Mouse (Mus musculus) liver, embryonic 13.5 days (tissue): ENCODE measurements around the gene Eif3i. TPM values are rescaled to one million over a fixed set of nuclear protein-coding genes. Genes with fewer than 3 reads are reported as not detected.

Experiments
- ATAC-seq: fragments of 200-750 bp; cut with Nextera tagmentation; 2 replicates; pipeline ENCODE4 v1.8.0; 2017; ENCODE audit warnings: low read depth, mild to moderate bottlenecking, moderate number of reproducible peaks, moderate library complexity
- DNase-seq: peaks from one replicate; pipeline ENCODE4 v3.0.0; 2022
- H3K27ac ChIP-seq: fragments of 300-500 bp; sonication (generic); 2 replicates; pipeline ENCODE4 v1.5.1; 2015; ENCODE audit warnings: moderate library complexity, mild to moderate bottlenecking, inconsistent platforms
- H3K27me3 ChIP-seq: fragments of 300-500 bp; sonication (generic); 2 replicates; pipeline ENCODE4 v1.6.1; 2015; ENCODE audit warnings: mild to moderate bottlenecking, inconsistent platforms
- H3K36me3 ChIP-seq: fragments of 300-500 bp; sonication (generic); 2 replicates; pipeline ENCODE4 v1.6.1; 2015; ENCODE audit warnings: mild to moderate bottlenecking, inconsistent platforms
- H3K4me1 ChIP-seq: fragments of 300-500 bp; sonication (generic); replicated peaks from 2 replicates; pipeline ENCODE4 v1.6.1; 2015; ENCODE audit warnings: inconsistent platforms
- H3K4me2 ChIP-seq: fragments of 300-500 bp; sonication (generic); 2 replicates; pipeline ENCODE4 v1.6.1; 2015; ENCODE audit warnings: inconsistent platforms, mild to moderate bottlenecking, moderate library complexity
- H3K4me3 ChIP-seq: fragments of 300-500 bp; sonication (generic); replicated peaks from 2 replicates; pipeline ENCODE4 v1.5.1; 2015; ENCODE audit warnings: mild to moderate bottlenecking, inconsistent platforms
- H3K9ac ChIP-seq: fragments of 300-500 bp; sonication (generic); 2 replicates; pipeline ENCODE4 v1.6.1; 2015; ENCODE audit warnings: mild to moderate bottlenecking, inconsistent platforms
- H3K9me3 ChIP-seq: fragments of 300-500 bp; sonication (generic); replicated peaks from 2 replicates; pipeline ENCODE4 v1.6.1; 2016; ENCODE audit warnings: inconsistent platforms
- WGBS: fragments of 180-500 bp; shearing (Covaris S2); methylation state at CpG from one replicate; pipeline ENCODE4 v1.1.7; 2015; ENCODE audit not compliant: insufficient replicate concordance; 5-methylcytosine and 5-hydroxymethylcytosine counted together
- polyA plus RNA-seq: library from polyadenylated mRNA; unstranded; fragments of >200 nt; fragmentation: Nextera tagmentation; extraction: Ambion mirVana; gene quantifications from 2 replicates; pipeline ENCODE4 v1.2.1, GENCODE M21; 2015

Gene Eif3i
- polyA plus RNA-seq = 211 and 222 TPM in 2 replicates

GRCm38 (mm10) chr4:129600233-129601158, at the start of gene Eif3i, which contains the start of gene Tmem234:
Gene Eif3i (minus strand): TSS chr4:129600648.
Gene Tmem234 (plus strand): TSS chr4:129600668.
- Histone ChIP-seq H3K4me1 (peaks cover 40% of the 10 kb centered on the region), H3K9me3 (no peaks in the 10 kb centered on the region), H3K27me3 (no peaks in the 10 kb centered on the region), H3K9ac (peak within 1 kb of the TSS; percentile 96), H3K4me2 (peak within 1 kb of the TSS; percentile 91), H3K4me3 (peak within 1 kb of the TSS; percentile 97), H3K36me3 (peaks cover 68% of the 10 kb centered on the region), H3K27ac (peak within 1 kb of the TSS; percentile 92)
- DNase-seq (peak; percentile 75), ATAC-seq (peak; percentile 93)
- under 1% methylated on average over 74 of the region's 74 CpGs for WGBS

GRCm38 (mm10) chr4:129648656-129649055, 48.2 kb upstream of the Eif3i start:
- Histone ChIP-seq H3K4me1 (no peaks in the 10 kb centered on the region), H3K9ac (no peak overlapping the region), H3K4me2 (no peak overlapping the region), H3K9me3 (no peaks in the 10 kb centered on the region), H3K27ac (no peak overlapping the region), H3K27me3 (no peaks in the 10 kb centered on the region), H3K36me3 (peaks cover 77% of the 10 kb centered on the region), H3K4me3 (no peak overlapping the region)
- WGBS = 80% methylated on average over 1 of the region's 1 CpGs
- ATAC-seq = no peak
- no peak for DNase-seq

GRCm38 (mm10) chr4:129645204-129645603, 44.8 kb upstream of the Eif3i start:
- H3K9me3 ChIP-seq = no peaks in the 10 kb centered on the region
- 61% methylated on average over 6 of the region's 6 CpGs for WGBS
- ATAC-seq = no peak
- H3K36me3 ChIP-seq = peaks cover 46% of the 10 kb centered on the region
- no peaks in the 10 kb centered on the region for H3K27me3 ChIP-seq
- H3K27ac ChIP-seq = no peak overlapping the region
- H3K4me3 ChIP-seq = no peak overlapping the region
- H3K4me2 ChIP-seq = no peak overlapping the region
- H3K4me1 ChIP-seq = peaks cover 9% of the 10 kb centered on the region
- no peak for DNase-seq
- H3K9ac ChIP-seq = no peak overlapping the region

GRCm38 (mm10) chr4:129641756-129642155, 41.3 kb upstream of the Eif3i start:
- Histone ChIP-seq H3K4me3 (peak overlapping the region; percentile 73), H3K27ac (peak overlapping the region; percentile 48), H3K9ac (peak overlapping the region; percentile 83; the same call in 1 of the 2 replicates), H3K27me3 (no peaks in the 10 kb centered on the region), H3K4me1 (peaks cover 33% of the 10 kb centered on the region), H3K4me2 (peak overlapping the region; percentile 56), H3K36me3 (peaks cover 41% of the 10 kb centered on the region), H3K9me3 (no peaks in the 10 kb centered on the region)
- DNase-seq (no peak), ATAC-seq (no peak)
- WGBS = 68% methylated on average over 5 of the region's 5 CpGs

GRCm38 (mm10) chr4:129640638-129641467, 40.4 kb upstream of the Eif3i start, which contains the start of gene Txlna:
Gene Txlna (minus strand): TSS chr4:129641065.
- peak; percentile 90 for ATAC-seq
- Histone ChIP-seq H3K27me3 (no peaks in the 10 kb centered on the region), H3K9me3 (no peaks in the 10 kb centered on the region), H3K27ac (peak within 1 kb of the TSS; percentile 87), H3K4me1 (peaks cover 33% of the 10 kb centered on the region), H3K36me3 (peaks cover 41% of the 10 kb centered on the region), H3K4me2 (peak within 1 kb of the TSS; percentile 88), H3K4me3 (peak within 1 kb of the TSS; percentile 73), H3K9ac (peak within 1 kb of the TSS; percentile 83)
- DNase-seq = peak; percentile 95
- WGBS = under 1% methylated on average over 59 of the region's 60 CpGs

- Histone ChIP-seq H3K4me2 (peak overlapping the region; percentile 88), H3K27ac (peak overlapping the region; percentile 87), H3K4me3 (peak overlapping the region; percentile 73), H3K9ac (peak overlapping the region; percentile 83), H3K4me1 (peaks cover 33% of the 10 kb centered on the region), H3K36me3 (peaks cover 45% of the 10 kb centered on the region), H3K9me3 (no peaks in the 10 kb centered on the region), H3K27me3 (no peaks in the 10 kb centered on the region)
- DNase-seq (no peak), ATAC-seq (no peak)
- 1% methylated on average over 17 of the region's 17 CpGs for WGBS
Measured at GRCm38 (mm10) chr4:129640101-129640637, 39.7 kb upstream of the Eif3i start.

GRCm38 (mm10) chr4:129639221-129639620, 38.8 kb upstream of the Eif3i start:
- H3K4me1 ChIP-seq = peaks cover 41% of the 10 kb centered on the region
- no peaks in the 10 kb centered on the region for H3K9me3 ChIP-seq
- H3K27me3 ChIP-seq = no peaks in the 10 kb centered on the region
- ATAC-seq = no peak
- H3K9ac ChIP-seq = peak overlapping the region; percentile 83
- H3K4me3 ChIP-seq = peak overlapping the region; percentile 73
- 83% methylated on average over 15 of the region's 15 CpGs for WGBS
- H3K4me2 ChIP-seq = peak overlapping the region; percentile 88
- H3K36me3 ChIP-seq = peaks cover 54% of the 10 kb centered on the region
- no peak for DNase-seq
- 0 out of 2 replicates have a peak overlapping the region, but pooled peaks have one; percentile 87 for H3K27ac ChIP-seq

- peak overlapping the region; percentile 53 for H3K27ac ChIP-seq
- peak overlapping the region; percentile 44 for H3K4me2 ChIP-seq
- WGBS = 43% methylated on average over 6 of the region's 6 CpGs
- peak; percentile 87 for ATAC-seq
- no peaks in the 10 kb centered on the region for H3K27me3 ChIP-seq
- H3K9ac ChIP-seq = peak overlapping the region; percentile 40; the same call in 1 of the 2 replicates
- H3K4me3 ChIP-seq = 0 out of 2 replicates have a peak overlapping the region, but pooled peaks have one; percentile 10
- no peak for DNase-seq
- no peaks in the 10 kb centered on the region for H3K9me3 ChIP-seq
- peaks cover 28% of the 10 kb centered on the region for H3K4me1 ChIP-seq
- peaks cover 98% of the 10 kb centered on the region for H3K36me3 ChIP-seq
Measured at GRCm38 (mm10) chr4:129633852-129634251, 33.4 kb upstream of the Eif3i start.

- no peak for ATAC-seq
- H3K9ac ChIP-seq = no peak overlapping the region
- no peak overlapping the region for H3K4me3 ChIP-seq
- peaks cover 99% of the 10 kb centered on the region for H3K36me3 ChIP-seq
- no peak overlapping the region for H3K27ac ChIP-seq
- 91% methylated on average over 12 of the region's 12 CpGs for WGBS
- DNase-seq = no peak
- H3K4me1 ChIP-seq = peaks cover 20% of the 10 kb centered on the region
- H3K27me3 ChIP-seq = no peaks in the 10 kb centered on the region
- no peak overlapping the region for H3K4me2 ChIP-seq
- H3K9me3 ChIP-seq = no peaks in the 10 kb centered on the region
Measured at GRCm38 (mm10) chr4:129631867-129632266, 31.4 kb upstream of the Eif3i start.

- H3K9me3 ChIP-seq = no peaks in the 10 kb centered on the region
- H3K4me1 ChIP-seq = peaks cover 29% of the 10 kb centered on the region
- no peak overlapping the region for H3K27ac ChIP-seq
- no peak overlapping the region for H3K4me2 ChIP-seq
- ATAC-seq (no peak), DNase-seq (no peak)
- peaks cover 99% of the 10 kb centered on the region for H3K36me3 ChIP-seq
- no peaks in the 10 kb centered on the region for H3K27me3 ChIP-seq
- 93% methylated on average over 4 of the region's 4 CpGs for WGBS
- H3K4me3 ChIP-seq = no peak overlapping the region
- H3K9ac ChIP-seq = no peak overlapping the region
Measured at GRCm38 (mm10) chr4:129630944-129631343, 30.5 kb upstream of the Eif3i start.
